Mouse (Mus musculus) limb, embryonic 15.5 days (tissue): Measurements from ENCODE around the gene Tshz3. TPM values are rescaled to one million over a fixed set of nuclear protein-coding genes. Genes with fewer than 3 reads are reported as not detected.
A peak's percentile ranks its signal among the peaks of the same experiment; 100 is the strongest.

Experiments
- ATAC-seq: fragments of 200-750 bp; cut with Nextera tagmentation; 2 replicates; pipeline ENCODE4 v1.8.0; 2017; ENCODE audit warnings: low read depth, moderate TSS enrichment; ENCODE audit not compliant: insufficient number of reproducible peaks, low FRiP score, low TSS enrichment
- H3K27ac ChIP-seq: fragments of 300-500 bp; sonication (generic); 2 replicates; pipeline ENCODE4 v1.5.1; 2015; ENCODE audit warnings: moderate library complexity, mild to moderate bottlenecking, inconsistent platforms
- H3K27me3 ChIP-seq: fragments of 300-500 bp; sonication (generic); 2 replicates; pipeline ENCODE4 v1.6.1; 2015; ENCODE audit warnings: inconsistent platforms
- H3K36me3 ChIP-seq: fragments of 300-500 bp; sonication (generic); 2 replicates; pipeline ENCODE4 v1.6.1; 2015; ENCODE audit warnings: inconsistent platforms
- H3K4me1 ChIP-seq: fragments of 300-500 bp; sonication (generic); 2 replicates; pipeline ENCODE4 v1.6.1; 2015; ENCODE audit warnings: inconsistent platforms
- H3K4me2 ChIP-seq: fragments of 300-500 bp; sonication (generic); 2 replicates; pipeline ENCODE4 v1.6.1; 2015; ENCODE audit warnings: mild to moderate bottlenecking, inconsistent platforms
- H3K4me3 ChIP-seq: fragments of 300-500 bp; sonication (generic); 2 replicates; pipeline ENCODE4 v1.5.1; 2015; ENCODE audit warnings: mild to moderate bottlenecking, inconsistent platforms
- H3K9ac ChIP-seq: fragments of 300-500 bp; sonication (generic); 2 replicates; pipeline ENCODE4 v1.6.1; 2015; ENCODE audit warnings: inconsistent platforms
- H3K9me3 ChIP-seq: fragments of 300-500 bp; sonication (generic); 2 replicates; pipeline ENCODE4 v1.6.1; 2016; ENCODE audit warnings: inconsistent platforms
- WGBS: fragments of 180-500 bp; shearing (Covaris S2); methylation state at CpG from one replicate; pipeline ENCODE4 v1.1.7; 2015; 5-methylcytosine and 5-hydroxymethylcytosine counted together
- polyA plus RNA-seq: library from polyadenylated mRNA; unstranded; fragments of >200 nt; fragmentation: Nextera tagmentation; extraction: Ambion mirVana; gene quantifications from 2 replicates; pipeline ENCODE4 v1.2.1, GENCODE M21; 2015

Tshz3 gene
- polyA plus RNA-seq: 6.6 and 7.4 TPM in 2 replicates

GRCm38 (mm10) chr7:36697856-36698588 is at the start of gene Tshz3:
Gene Tshz3 (plus strand): TSS chr7:36698118.
- Histone ChIP-seq H3K4me3 (peak within 1 kb of the TSS; percentile 78), H3K36me3 (no peaks in the 10 kb centered on the region), H3K9me3 (no peaks in the 10 kb centered on the region), H3K4me1 (peaks cover 21% of the 10 kb centered on the region), H3K27ac (peak within 1 kb of the TSS; percentile 88), H3K9ac (peak within 1 kb of the TSS; percentile 65), H3K27me3 (peaks cover 29% of the 10 kb centered on the region), H3K4me2 (peak within 1 kb of the TSS; percentile 93)
- WGBS: 1% methylated on average over 38 of the region's 88 CpGs
- ATAC-seq: 0 out of 2 replicates have a peak, but pooled peaks have one; percentile 62

GRCm38 (mm10) chr7:36655931-36656330 is 42.0 kb upstream of the Tshz3 start:
- 87% methylated on average over 4 of the region's 4 CpGs for WGBS
- H3K4me2 ChIP-seq: no peak overlapping the region
- no peak overlapping the region for H3K9ac ChIP-seq

GRCm38 (mm10) chr7:36656401-36656800 is 41.5 kb upstream of the Tshz3 start:
- Histone ChIP-seq H3K9ac (no peak overlapping the region), H3K4me2 (no peak overlapping the region), H3K36me3 (no peaks in the 10 kb centered on the region), H3K27me3 (no peaks in the 10 kb centered on the region), H3K4me3 (no peak overlapping the region), H3K27ac (no peak overlapping the region), H3K4me1 (0 out of 2 replicates have a peak, but pooled peaks cover 3% of the 10 kb centered on the region), H3K9me3 (no peaks in the 10 kb centered on the region)
- no peak for ATAC-seq

More at GRCm38 (mm10) chr7:36655931-36656330, 42.0 kb upstream of the Tshz3 start:
- ATAC-seq: no peak
- Histone ChIP-seq H3K4me1 (0 out of 2 replicates have a peak, but pooled peaks cover 3% of the 10 kb centered on the region), H3K27me3 (no peaks in the 10 kb centered on the region), H3K36me3 (no peaks in the 10 kb centered on the region), H3K27ac (no peak overlapping the region), H3K9me3 (no peaks in the 10 kb centered on the region), H3K4me3 (no peak overlapping the region)

- Histone ChIP-seq H3K4me2 (no peak overlapping the region), H3K9ac (no peak overlapping the region), H3K27me3 (no peaks in the 10 kb centered on the region), H3K4me3 (no peak overlapping the region), H3K27ac (no peak overlapping the region), H3K36me3 (no peaks in the 10 kb centered on the region), H3K9me3 (no peaks in the 10 kb centered on the region), H3K4me1 (0 out of 2 replicates have a peak, but pooled peaks cover 3% of the 10 kb centered on the region)
- ATAC-seq: no peak
- 77% methylated on average over 5 of the region's 5 CpGs for WGBS
Observed at GRCm38 (mm10) chr7:36658331-36658730, 39.6 kb upstream of the Tshz3 start.

- Histone ChIP-seq H3K36me3 (no peaks in the 10 kb centered on the region), H3K9me3 (no peaks in the 10 kb centered on the region), H3K9ac (no peak overlapping the region), H3K4me3 (no peak overlapping the region), H3K4me2 (no peak overlapping the region), H3K27me3 (no peaks in the 10 kb centered on the region), H3K4me1 (no peaks in the 10 kb centered on the region), H3K27ac (no peak overlapping the region)
- ATAC-seq: no peak
- 79% methylated on average over 7 of the region's 7 CpGs for WGBS
Observed at GRCm38 (mm10) chr7:36659265-36659664, 38.7 kb upstream of the Tshz3 start.

- Histone ChIP-seq H3K36me3 (no peaks in the 10 kb centered on the region), H3K9ac (no peak overlapping the region), H3K4me3 (no peak overlapping the region), H3K4me2 (no peak overlapping the region), H3K27ac (no peak overlapping the region), H3K27me3 (no peaks in the 10 kb centered on the region), H3K4me1 (no peaks in the 10 kb centered on the region), H3K9me3 (no peaks in the 10 kb centered on the region)
- no peak for ATAC-seq
- WGBS: 65% methylated on average over 9 of the region's 9 CpGs
Observed at GRCm38 (mm10) chr7:36660654-36661053, 37.3 kb upstream of the Tshz3 start.

GRCm38 (mm10) chr7:36663431-36663830 is 34.5 kb upstream of the Tshz3 start:
- H3K27ac ChIP-seq: no peak overlapping the region
- H3K27me3 ChIP-seq: no peaks in the 10 kb centered on the region
- ATAC-seq: no peak
- H3K36me3 ChIP-seq: no peaks in the 10 kb centered on the region
- no peak overlapping the region for H3K4me2 ChIP-seq
- H3K4me1 ChIP-seq: no peaks in the 10 kb centered on the region
- H3K9ac ChIP-seq: no peak overlapping the region
- H3K4me3 ChIP-seq: no peak overlapping the region
- H3K9me3 ChIP-seq: no peaks in the 10 kb centered on the region
- 79% methylated on average over 7 of the region's 7 CpGs for WGBS

GRCm38 (mm10) chr7:36667767-36668166 is 30.2 kb upstream of the Tshz3 start:
- Histone ChIP-seq H3K36me3 (no peaks in the 10 kb centered on the region), H3K9ac (no peak overlapping the region), H3K9me3 (no peaks in the 10 kb centered on the region), H3K27me3 (no peaks in the 10 kb centered on the region), H3K4me2 (no peak overlapping the region), H3K27ac (no peak overlapping the region), H3K4me3 (no peak overlapping the region), H3K4me1 (no peaks in the 10 kb centered on the region)
- 17% methylated on average over 5 of the region's 5 CpGs for WGBS
- no peak for ATAC-seq

- Histone ChIP-seq H3K27ac (no peak overlapping the region), H3K4me2 (no peak overlapping the region), H3K4me1 (peaks cover 10% of the 10 kb centered on the region), H3K27me3 (peaks cover 38% of the 10 kb centered on the region), H3K36me3 (no peaks in the 10 kb centered on the region), H3K9ac (no peak overlapping the region), H3K9me3 (no peaks in the 10 kb centered on the region), H3K4me3 (no peak overlapping the region)
- 32% methylated on average over 8 of the region's 8 CpGs for WGBS
- no peak for ATAC-seq
Observed at GRCm38 (mm10) chr7:36678031-36678430, 19.9 kb upstream of the Tshz3 start.

GRCm38 (mm10) chr7:36678510-36678909 is 19.4 kb upstream of the Tshz3 start:
- Histone ChIP-seq H3K9me3 (no peaks in the 10 kb centered on the region), H3K4me1 (peaks cover 10% of the 10 kb centered on the region), H3K36me3 (no peaks in the 10 kb centered on the region), H3K4me3 (no peak overlapping the region), H3K27ac (no peak overlapping the region), H3K27me3 (peaks cover 38% of the 10 kb centered on the region), H3K9ac (no peak overlapping the region), H3K4me2 (no peak overlapping the region)
- WGBS: 15% methylated on average over 10 of the region's 10 CpGs
- ATAC-seq: no peak

GRCm38 (mm10) chr7:36679031-36679618 is 18.8 kb upstream of the Tshz3 start:
- Histone ChIP-seq H3K9ac (no peak overlapping the region), H3K4me2 (0 out of 2 replicates have a peak overlapping the region, but pooled peaks have one; percentile 44), H3K4me1 (peaks cover 10% of the 10 kb centered on the region), H3K27me3 (peaks cover 38% of the 10 kb centered on the region), H3K4me3 (no peak overlapping the region), H3K9me3 (no peaks in the 10 kb centered on the region), H3K27ac (no peak overlapping the region), H3K36me3 (no peaks in the 10 kb centered on the region)
- WGBS: 10% methylated on average over 9 of the region's 9 CpGs
- no peak for ATAC-seq

GRCm38 (mm10) chr7:36679866-36680458 is 18.0 kb upstream of the Tshz3 start:
- no peak overlapping the region for H3K9ac ChIP-seq

More at GRCm38 (mm10) chr7:36679866-36680458, 18.0 kb upstream of the Tshz3 start:
- Histone ChIP-seq H3K9me3 (no peaks in the 10 kb centered on the region), H3K27ac (no peak overlapping the region), H3K4me1 (peaks cover 10% of the 10 kb centered on the region), H3K4me3 (peak overlapping the region; percentile 23), H3K27me3 (peaks cover 38% of the 10 kb centered on the region), H3K4me2 (peak overlapping the region; percentile 44), H3K36me3 (no peaks in the 10 kb centered on the region)
- 0 out of 2 replicates have a peak, but pooled peaks have one; percentile 24 for ATAC-seq
- WGBS: 2% methylated on average over 18 of the region's 18 CpGs
